Mouse (Mus musculus) c-Kit-positive CD71-positive TER-119-negative erythroid progenitor cells, embryonic 14.5 days (primary cell): ENCODE data around the gene Fbxl2.

Experiments
- DNase-seq: peaks from one replicate; pipeline ENCODE4 v3.0.0-alpha.2; 2013; ENCODE audit warnings: low read depth

The Fbxl2 gene

DNA sequence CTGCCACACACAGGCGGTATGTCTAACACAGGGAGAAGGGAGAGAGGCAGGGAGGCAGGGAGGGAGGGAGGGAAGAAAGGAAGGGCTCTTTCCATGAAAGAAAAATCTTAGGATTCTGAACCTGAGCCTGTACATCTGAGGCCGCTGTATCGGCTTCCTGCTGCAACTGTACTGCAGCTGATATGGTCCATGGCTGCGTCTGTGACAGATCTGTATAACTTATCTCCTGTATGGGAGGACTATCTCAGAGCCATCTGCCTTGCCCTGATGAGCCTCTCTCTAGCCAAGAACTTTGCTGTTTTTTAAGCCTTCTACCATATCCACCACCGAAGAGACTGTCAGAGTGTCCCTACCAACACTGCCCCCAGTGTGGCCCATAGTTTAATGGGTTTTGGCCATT, 130.2 kb downstream of the Fbxl2 start:
- DNase-seq = no peak
